Mouse (Mus musculus): ENCODE results near the gene Tmem131.
"Not testable (repeated sequence)": the region's sequence is repeated elsewhere in the genome, so short reads cannot be mapped to it uniquely, and the experiment has no call there.

Tmem131 gene

GRCm38 (mm10) chr1:36919728-36920127 is 23.7 kb downstream of the Tmem131 start:
- no peak for DNase-seq (ENCODE audit: low spot score in 2 of 2)

- no peak for DNase-seq (ENCODE audit: low spot score in 2 of 2)
Measured at GRCm38 (mm10) chr1:36917423-36917822, 26.0 kb downstream of the Tmem131 start.

- no peak for DNase-seq (ENCODE audit: low spot score in 2 of 2)
Measured at GRCm38 (mm10) chr1:36915200-36915580, 28.3 kb downstream of the Tmem131 start.

DNA sequence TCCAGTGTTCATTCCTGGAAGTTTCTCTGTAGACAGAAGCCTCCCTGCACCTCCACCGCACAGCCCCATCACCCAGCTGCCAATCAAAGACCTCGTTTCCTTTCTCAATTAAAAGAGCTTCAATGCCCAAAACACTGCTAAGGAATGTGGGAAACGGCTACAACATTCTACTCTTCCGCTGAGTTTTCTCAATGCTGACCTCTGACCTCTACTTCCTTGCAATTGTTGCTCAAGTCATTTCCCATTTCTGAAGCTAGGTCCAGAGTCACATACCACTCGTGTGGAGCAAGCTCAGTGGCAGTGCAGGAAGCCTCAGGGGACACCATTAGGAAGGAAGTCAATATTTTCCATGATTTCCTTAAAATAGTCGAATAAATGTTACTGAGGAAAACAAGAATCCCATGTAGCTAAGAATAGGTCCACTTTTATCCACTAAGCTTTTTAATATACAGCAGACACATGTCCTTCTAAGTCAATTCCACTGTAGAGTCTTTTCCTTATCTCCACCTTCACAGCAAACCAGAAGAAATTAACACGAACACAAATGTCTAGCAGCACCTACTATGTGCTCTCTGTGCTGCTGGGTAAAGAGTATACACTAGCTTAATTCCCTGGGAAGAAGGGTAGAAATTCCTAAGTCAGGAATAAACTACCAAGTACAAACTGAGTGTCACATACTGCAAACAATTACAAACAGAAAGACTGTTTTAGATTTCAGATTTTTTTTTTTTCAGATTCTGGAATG is 28.8 kb downstream of the Tmem131 start:
- DNase-seq (ENCODE audit: low spot score in 2 of 2) = no peak

DNA sequence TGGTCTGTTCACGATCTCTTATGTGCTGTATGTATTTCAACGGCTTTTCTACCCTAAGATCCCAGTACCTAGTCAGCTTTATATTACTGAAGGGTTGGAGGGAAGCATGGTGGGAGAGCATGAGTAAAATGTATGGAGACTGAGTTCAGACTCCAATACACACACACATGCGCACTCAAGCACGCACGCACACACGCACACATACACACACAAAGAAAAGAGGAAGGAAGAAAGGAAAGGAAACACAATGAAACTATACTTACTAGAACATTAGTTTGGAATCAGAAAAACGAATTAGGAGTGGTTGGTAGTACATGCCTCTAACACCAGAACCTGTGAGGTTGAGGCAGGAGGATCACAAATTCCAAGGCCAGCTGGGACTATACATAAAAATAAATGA is 29.7 kb downstream of the Tmem131 start:
- no peak for DNase-seq (ENCODE audit: low spot score in 2 of 2)

- DNase-seq (ENCODE audit: low spot score in 2 of 2) = no peak
Measured at GRCm38 (mm10) chr1:36912239-36912638, 31.2 kb downstream of the Tmem131 start.

DNA sequence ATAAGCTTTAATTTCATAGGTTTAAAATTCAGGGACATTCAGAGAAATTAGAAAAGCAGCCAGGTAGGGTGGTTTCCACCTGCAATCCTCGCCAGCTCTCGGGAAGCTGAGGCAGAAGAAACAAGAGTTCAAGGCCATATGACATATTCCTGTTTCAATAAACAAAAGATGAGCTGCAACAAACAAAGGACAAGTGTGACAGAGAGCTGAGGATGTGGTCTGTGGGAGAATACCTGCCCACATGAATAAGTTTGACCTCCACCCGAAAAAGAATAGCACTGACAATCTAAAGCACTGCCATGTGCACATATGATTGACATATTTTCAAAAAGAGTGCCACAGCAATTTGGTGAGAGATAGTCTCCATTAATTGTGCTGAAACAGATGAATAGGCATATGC is 31.9 kb downstream of the Tmem131 start:
- DNase-seq (ENCODE audit: low spot score in 2 of 2) = no peak

GRCm38 (mm10) chr1:36910397-36910796 is 33.1 kb downstream of the Tmem131 start:
- no peak for DNase-seq (ENCODE audit: low spot score in 2 of 2)

- not testable (repeated sequence) for DNase-seq (ENCODE audit: low spot score in 2 of 2)
Measured at GRCm38 (mm10) chr1:36909965-36910364, 33.5 kb downstream of the Tmem131 start.

GRCm38 (mm10) chr1:36905216-36905615 is 38.2 kb downstream of the Tmem131 start:
- DNase-seq (ENCODE audit: low spot score in 2 of 2) = no peak

DNA sequence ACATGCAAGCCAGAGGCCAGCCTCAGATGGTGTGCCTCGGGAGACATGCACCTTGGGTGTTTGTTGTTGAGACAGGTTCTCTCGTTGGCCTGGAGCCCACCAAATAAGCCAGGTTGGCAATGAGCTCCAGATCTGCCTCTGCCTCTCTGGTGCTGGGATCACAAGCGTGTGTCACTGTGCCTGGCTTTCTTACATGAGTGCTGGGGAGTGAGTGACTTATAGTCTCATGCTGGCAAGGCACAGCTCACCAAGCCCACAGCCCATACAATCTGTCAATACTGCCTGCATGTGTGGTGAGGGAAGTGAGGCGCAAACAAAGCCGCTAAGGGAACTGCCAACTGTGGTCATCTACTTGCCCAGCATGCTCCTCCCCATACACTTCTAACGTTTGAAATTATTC is 39.0 kb downstream of the Tmem131 start:
- DNase-seq (ENCODE audit: low spot score in 2 of 2) = no peak

GRCm38 (mm10) chr1:36904084-36904451 is 39.4 kb downstream of the Tmem131 start:
- no peak for DNase-seq (ENCODE audit: low spot score in 2 of 2)

- DNase-seq (ENCODE audit: low spot score in 2 of 2) = peak; percentile 38
Measured at GRCm38 (mm10) chr1:36903376-36904083, 39.9 kb downstream of the Tmem131 start.

DNA sequence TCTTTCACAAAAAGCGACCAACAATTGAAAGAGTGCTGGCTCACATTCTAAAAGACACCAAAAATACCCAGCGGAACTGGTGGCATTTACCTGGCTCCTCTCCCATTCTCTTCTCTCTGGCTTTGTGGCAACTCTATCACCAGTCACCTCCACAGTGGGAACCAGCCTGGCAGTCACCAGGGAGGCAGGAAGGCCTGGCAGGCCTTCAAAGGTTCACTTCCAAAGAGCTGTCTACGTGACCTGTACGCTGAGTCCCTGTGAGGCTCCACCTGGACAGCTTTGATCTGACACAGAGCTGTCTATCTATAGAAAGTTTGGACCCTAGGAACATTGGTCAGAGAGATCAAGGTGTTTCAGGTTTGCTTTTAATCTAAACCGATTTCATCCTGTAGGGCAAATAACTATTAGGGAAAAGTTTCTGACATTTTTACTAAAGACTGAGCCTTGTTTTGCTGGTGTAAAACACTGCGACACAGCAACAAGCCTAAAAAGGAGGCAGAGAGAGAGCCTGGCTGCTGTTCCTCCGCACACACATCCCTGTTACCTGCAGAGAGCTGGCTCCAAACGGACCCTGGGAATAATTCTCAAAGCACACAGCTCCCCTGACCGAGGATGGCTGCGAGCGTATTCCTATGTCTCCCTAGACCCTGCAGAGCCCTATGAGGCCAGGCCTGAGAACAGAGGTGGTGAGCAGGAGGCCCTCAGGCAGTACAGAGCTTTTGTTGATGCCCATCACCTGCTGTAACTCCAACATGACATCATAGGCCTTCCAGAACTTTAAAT is 40.7 kb downstream of the Tmem131 start:
- DNase-seq (ENCODE audit: low spot score in 2 of 2) = no peak

DNA sequence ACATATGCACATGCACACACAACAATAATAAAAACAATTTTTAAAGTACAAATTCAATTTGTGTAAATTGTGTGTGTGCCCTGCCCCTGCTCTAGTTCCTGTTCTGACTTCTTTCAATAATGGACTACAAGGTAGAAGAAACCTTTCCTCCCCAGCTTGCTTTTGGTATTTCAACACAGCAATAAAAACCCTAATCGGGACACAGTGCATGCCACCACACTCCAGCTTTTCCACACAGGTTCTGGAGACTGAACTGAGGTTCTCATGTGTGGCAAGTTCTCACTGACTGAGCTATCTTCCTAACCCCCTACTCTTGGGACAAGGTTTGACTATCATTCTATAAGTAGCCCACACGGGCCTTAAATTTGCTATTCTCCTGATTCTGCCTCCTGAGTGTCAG is 43.8 kb downstream of the Tmem131 start:
- DNase-seq (ENCODE audit: low spot score in 2 of 2) = no peak

GRCm38 (mm10) chr1:36896423-36896822 is 47.0 kb downstream of the Tmem131 start:
- DNase-seq (ENCODE audit: low spot score in 2 of 2) = no peak

- DNase-seq (ENCODE audit: low spot score in 2 of 2) = no peak
Measured at GRCm38 (mm10) chr1:36895452-36895851, 48.0 kb downstream of the Tmem131 start.

DNA sequence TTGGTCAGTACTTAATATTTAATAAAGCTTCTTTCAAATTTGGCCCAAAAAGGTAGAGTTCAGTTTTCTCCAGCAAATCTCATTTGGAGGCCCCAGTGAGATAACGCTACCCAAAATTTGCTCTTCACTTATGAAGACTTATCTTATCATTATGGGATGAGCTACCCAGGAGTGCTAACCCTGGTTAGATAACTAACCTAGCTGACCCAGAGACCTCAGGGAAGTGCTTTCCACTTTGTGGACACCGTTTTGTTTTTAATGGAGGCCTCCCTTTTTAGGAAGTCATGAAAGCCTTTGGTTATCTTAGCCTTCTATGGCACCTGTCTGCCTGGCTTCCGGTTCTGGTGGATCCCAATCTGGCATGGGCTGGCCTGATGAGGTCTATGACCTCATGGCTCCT is 49.3 kb downstream of the Tmem131 start:
- DNase-seq (ENCODE audit: low spot score in 2 of 2) = no peak

- not testable (repeated sequence) for DNase-seq (ENCODE audit: low spot score in 2 of 2)
Measured at GRCm38 (mm10) chr1:36893720-36894119, 49.7 kb downstream of the Tmem131 start.

- no peak for DNase-seq (ENCODE audit: low spot score in 2 of 2)
Measured at GRCm38 (mm10) chr1:36893146-36893545, 50.3 kb downstream of the Tmem131 start.

DNA sequence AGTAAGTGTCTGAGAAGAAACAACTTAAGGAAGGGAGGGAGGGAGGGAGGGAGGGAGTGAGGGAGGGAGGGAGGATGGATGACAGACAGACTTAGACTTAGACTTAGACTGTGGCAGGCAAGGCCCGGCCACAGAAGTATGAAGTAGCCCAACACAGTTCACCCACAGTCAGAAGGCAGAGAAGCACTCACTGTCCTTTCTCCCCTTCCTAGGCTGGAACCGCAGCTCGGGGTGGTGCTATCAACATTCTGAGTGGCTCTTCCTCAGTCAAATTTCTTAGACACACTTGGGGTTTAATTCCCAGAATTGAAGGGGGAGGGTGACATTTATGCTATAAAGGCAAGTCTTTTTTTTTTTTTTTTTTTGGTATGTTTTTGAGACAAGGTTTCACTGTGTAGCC is 51.0 kb downstream of the Tmem131 start:
- DNase-seq (ENCODE audit: low spot score in 2 of 2) = no peak

DNA sequence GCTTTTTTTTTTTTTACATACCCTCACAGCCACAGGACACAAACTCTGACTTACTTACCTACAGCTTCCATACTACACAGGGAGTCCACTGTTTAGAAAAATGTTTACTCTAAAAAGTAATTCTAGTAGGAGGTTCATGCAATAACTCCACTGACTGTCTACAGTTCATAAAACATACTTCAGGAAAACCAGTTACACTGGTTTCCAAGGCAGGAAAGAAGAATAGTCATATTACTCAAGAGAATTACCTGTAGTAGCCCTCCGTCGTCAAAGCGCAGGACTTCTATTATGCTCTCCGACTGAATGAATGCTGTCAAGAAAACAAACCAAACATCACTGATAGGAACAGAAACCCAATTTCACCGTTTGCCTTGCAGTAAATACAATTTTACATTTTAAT is 54.5 kb downstream of the Tmem131 start:
- DNase-seq (ENCODE audit: low spot score in 2 of 2) = no peak

GRCm38 (mm10) chr1:36887172-36887571 is 56.3 kb downstream of the Tmem131 start:
- DNase-seq (ENCODE audit: low spot score in 2 of 2) = no peak

Measured in right cerebral cortex, adult 2 months (tissue).